Mouse (Mus musculus): ENCODE results near the gene Phactr2.

- peak; percentile 16; the same call in 1 of the 2 replicates for TF ChIP-seq CTCF (IDR thresholded peaks at IDR 0.05; ENCODE audit: low read depth)
- no peak for TF ChIP-seq EP300 (optimal IDR thresholded peaks at IDR 0.05)
These were observed 85.9 kb downstream of the Phactr2 start for GRCm38 (mm10) chr10:13388116-13388922.

All from stomach, postnatal 0 days (tissue).